Mouse (Mus musculus) adrenal gland, postnatal 14 days (tissue): ENCODE data around the gene Slc26a1. TPM values are rescaled to one million over a fixed set of nuclear protein-coding genes. Genes with fewer than 3 reads are reported as not detected.
A peak's percentile ranks its signal among the peaks of the same experiment; 100 is the strongest.

Experiments used
- DNase-seq: peaks from one replicate; pipeline ENCODE4 v3.0.0; 2021; ENCODE audit warnings: mixed read lengths
- long read RNA-seq, 2 experiments: library from polyadenylated mRNA; stranded (forward); transcript quantifications; one replicate each; pipeline ENCODE4 v2.0.0; 2021
- total RNA-seq: library from RNA; stranded (reverse); gene quantifications from 2 replicates; pipeline ENCODE4 v1.2.3, GENCODE M21; 2021

Slc26a1 gene
- total RNA-seq: 0.98 and 16.7 TPM in 2 replicates
- long read RNA-seq, experiment 1: 0 reads
- long read RNA-seq, experiment 2, transcript Slc26a1-201 (3 exons, 3,812 nt): major isoform, 7 of 15 reads
- long read RNA-seq, experiment 2, partial matches to known transcripts: 3 of 15 reads
- long read RNA-seq, experiment 2, other reads (novel, unspliced or antisense): 3 of 15 reads

GRCm38 (mm10) chr5:108675251-108675816 lies at the start of gene Slc26a1:
TSS of gene Slc26a1 (minus strand) at chr5:108675569.
- no peak for DNase-seq

GRCm38 (mm10) chr5:108724006-108724405 lies 48.6 kb upstream of the Slc26a1 start:
- peak; percentile 74 for DNase-seq

GRCm38 (mm10) chr5:108719761-108720160 lies 44.4 kb upstream of the Slc26a1 start:
- DNase-seq: no peak

GRCm38 (mm10) chr5:108718051-108718450 lies 42.7 kb upstream of the Slc26a1 start:
- DNase-seq: no peak

GRCm38 (mm10) chr5:108715974-108716373 lies 40.6 kb upstream of the Slc26a1 start:
- no peak for DNase-seq

- DNase-seq: peak; percentile 61
These were observed 38.8 kb upstream of the Slc26a1 start for GRCm38 (mm10) chr5:108714149-108714548.

GRCm38 (mm10) chr5:108713691-108714090 lies 38.3 kb upstream of the Slc26a1 start:
- DNase-seq: peak; percentile 70

- no peak for DNase-seq
These were observed 37.7 kb upstream of the Slc26a1 start for GRCm38 (mm10) chr5:108713096-108713495.

GRCm38 (mm10) chr5:108711968-108712367 lies 36.6 kb upstream of the Slc26a1 start:
- DNase-seq: no peak

- DNase-seq: peak; percentile 57
These were observed 33.8 kb upstream of the Slc26a1 start for GRCm38 (mm10) chr5:108708981-108709731.

- no peak for DNase-seq
These were observed 33.0 kb upstream of the Slc26a1 start for GRCm38 (mm10) chr5:108708419-108708818.

- no peak for DNase-seq
These were observed 32.4 kb upstream of the Slc26a1 start for GRCm38 (mm10) chr5:108707758-108708157.

- DNase-seq: peak; percentile 66
These were observed 28.6 kb upstream of the Slc26a1 start for GRCm38 (mm10) chr5:108703754-108704626.

GRCm38 (mm10) chr5:108701341-108702021 lies 26.1 kb upstream of the Slc26a1 start:
- no peak for DNase-seq

GRCm38 (mm10) chr5:108700346-108700745 lies 25.0 kb upstream of the Slc26a1 start:
- DNase-seq: no peak

- DNase-seq: no peak
These were observed 22.0 kb upstream of the Slc26a1 start for GRCm38 (mm10) chr5:108697341-108697753.

GRCm38 (mm10) chr5:108696542-108696941 lies 21.2 kb upstream of the Slc26a1 start:
- DNase-seq: no peak

- peak; percentile 53 for DNase-seq
These were observed 20.5 kb upstream of the Slc26a1 start for GRCm38 (mm10) chr5:108695861-108696260.

- peak; percentile 76 for DNase-seq
These were observed 19.2 kb upstream of the Slc26a1 start for GRCm38 (mm10) chr5:108694352-108695261.

GRCm38 (mm10) chr5:108693872-108694288 lies 18.5 kb upstream of the Slc26a1 start:
- DNase-seq: peak; percentile 95

GRCm38 (mm10) chr5:108692271-108692670 lies 16.9 kb upstream of the Slc26a1 start, which contains the start of gene Fgfrl1:
TSS of gene Fgfrl1 (plus strand) at chr5:108692382.
- peak; percentile 87 for DNase-seq
